Mouse (Mus musculus) urinary bladder, postnatal 14 days (tissue): ENCODE results near the gene Bst1.

Experiments
- DNase-seq: peaks from one replicate; pipeline ENCODE4 v3.0.0; 2021; ENCODE audit warnings: low spot score

Gene Bst1

DNA sequence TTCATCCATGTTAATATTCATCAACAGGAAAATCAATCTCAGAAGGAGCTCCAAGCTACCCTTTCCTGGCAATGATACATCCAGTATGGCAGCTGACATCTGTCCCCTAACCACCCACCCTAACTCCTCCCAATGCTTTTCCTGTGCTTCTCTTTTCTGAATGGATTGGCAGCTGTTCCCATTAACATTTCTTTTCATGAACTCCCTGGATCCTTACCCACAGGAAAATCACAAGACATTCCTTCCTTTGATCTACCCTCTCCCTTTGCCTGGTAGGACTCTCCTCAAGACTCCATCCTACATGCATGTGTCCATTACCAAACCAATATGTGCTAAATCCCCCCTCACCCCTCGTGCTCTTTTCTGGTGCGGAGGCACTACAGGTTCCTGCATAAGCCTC, 4.1 kb upstream of the Bst1 start:
- DNase-seq = no peak

GRCm38 (mm10) chr5:43815769-43816168, 2.9 kb upstream of the Bst1 start:
- DNase-seq = no peak

- DNase-seq = peak; percentile 10
Measured at GRCm38 (mm10) chr5:43820785-43821184, 2.1 kb downstream of the Bst1 start.

DNA sequence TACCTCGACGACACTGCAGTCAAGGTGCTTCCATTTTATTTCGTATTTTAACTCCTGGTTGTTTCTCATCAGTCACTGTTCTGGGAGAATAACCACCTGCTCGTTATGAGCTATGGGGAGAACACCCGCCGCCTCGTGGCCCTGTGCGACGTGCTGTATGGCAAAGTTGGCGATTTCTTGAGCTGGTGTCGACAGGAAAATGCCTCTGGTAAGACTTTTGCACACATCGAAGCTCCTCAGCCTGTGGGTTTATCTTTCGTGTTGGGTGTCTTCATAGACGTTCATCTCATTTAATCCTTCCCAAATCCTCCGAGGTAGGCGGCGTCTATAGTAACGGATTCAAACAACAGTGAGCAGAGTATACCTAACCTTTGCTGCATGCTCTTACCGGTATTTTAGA, 2.9 kb downstream of the Bst1 start, which contains the start of gene Fbxl5:
Gene Fbxl5, minus strand, starts transcription at position 101 of the 400 bp plus-strand sequence.
- no peak for DNase-seq

- no peak for DNase-seq
Measured at GRCm38 (mm10) chr5:43822199-43822598, 3.5 kb downstream of the Bst1 start.

DNA sequence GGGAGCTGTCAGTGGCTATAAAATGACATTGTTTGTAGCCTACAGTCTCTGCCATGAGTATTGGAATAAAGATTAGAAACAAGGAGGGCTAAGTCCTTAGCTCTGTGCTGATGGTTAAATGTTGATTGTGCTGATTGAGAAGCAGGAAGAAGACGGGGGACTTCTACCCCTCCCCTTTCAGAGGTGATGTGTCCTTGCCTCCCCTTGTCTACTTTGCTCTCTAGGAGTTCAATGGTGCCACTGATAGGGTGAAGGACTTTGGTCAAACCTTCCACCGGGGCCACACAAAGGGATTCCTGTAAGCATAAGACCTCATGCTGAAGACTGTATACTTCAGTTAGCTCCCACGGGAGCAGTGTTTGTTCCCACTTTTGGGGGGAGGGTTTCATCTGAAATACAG, 4.1 kb downstream of the Bst1 start:
- DNase-seq = no peak

GRCm38 (mm10) chr5:43824580-43824979, 5.9 kb downstream of the Bst1 start:
- no peak for DNase-seq

- DNase-seq = no peak
Measured at GRCm38 (mm10) chr5:43826883-43827282, 8.2 kb downstream of the Bst1 start.

DNA sequence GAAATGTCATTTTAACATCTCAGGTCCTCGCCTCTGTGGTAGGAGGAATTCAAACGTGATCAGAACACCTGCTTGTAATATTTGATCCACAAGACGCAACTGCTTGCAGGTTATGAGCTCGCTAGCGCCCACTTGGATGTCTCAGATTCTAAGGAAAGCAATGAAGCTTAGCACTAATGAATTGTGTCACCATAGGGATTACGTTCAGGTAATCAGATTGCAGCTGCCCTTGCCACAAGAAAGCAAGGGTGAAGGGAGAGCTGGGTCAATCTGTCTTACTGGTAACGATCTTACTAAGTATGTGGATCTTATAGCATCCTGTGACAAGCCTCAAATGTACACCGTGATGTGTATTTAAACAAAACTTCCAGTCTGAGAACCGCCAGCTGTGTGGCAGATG, 8.7 kb downstream of the Bst1 start:
- no peak for DNase-seq

- no peak for DNase-seq
Measured at GRCm38 (mm10) chr5:43836590-43836989, 17.9 kb downstream of the Bst1 start.

GRCm38 (mm10) chr5:43837372-43837771, 18.7 kb downstream of the Bst1 start:
- DNase-seq = peak; percentile 41

- DNase-seq = peak; percentile 31
Measured at GRCm38 (mm10) chr5:43841144-43842010, 22.7 kb downstream of the Bst1 start.

GRCm38 (mm10) chr5:43842011-43842285, 23.3 kb downstream of the Bst1 start:
- DNase-seq = no peak

- DNase-seq = no peak
Measured at GRCm38 (mm10) chr5:43842576-43843155, 24.0 kb downstream of the Bst1 start.

GRCm38 (mm10) chr5:43845083-43845482, 26.4 kb downstream of the Bst1 start:
- no peak for DNase-seq

- DNase-seq = no peak
Measured at GRCm38 (mm10) chr5:43845646-43846045, 27.0 kb downstream of the Bst1 start.

GRCm38 (mm10) chr5:43846227-43846626, 27.5 kb downstream of the Bst1 start:
- no peak for DNase-seq

- no peak for DNase-seq
Measured at GRCm38 (mm10) chr5:43847555-43847954, 28.9 kb downstream of the Bst1 start.

DNA sequence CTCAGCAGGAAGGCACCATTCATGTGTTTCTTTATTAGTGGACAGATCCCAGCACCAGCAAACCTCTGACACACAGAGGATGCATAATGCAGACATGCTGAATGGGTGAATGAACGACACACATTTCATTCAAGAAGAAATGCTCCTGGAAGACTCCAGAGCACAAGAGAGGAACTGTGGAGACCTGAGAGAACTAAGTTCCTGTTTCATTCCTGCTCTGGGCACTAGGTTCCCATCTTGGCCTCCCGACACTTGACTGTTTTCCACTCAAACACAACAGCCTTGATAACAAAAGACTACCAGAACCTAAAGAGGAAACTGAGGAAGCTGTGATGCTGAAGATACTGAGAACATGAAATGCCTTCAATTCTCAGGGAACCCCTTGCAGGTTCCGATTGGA, 29.6 kb downstream of the Bst1 start:
- DNase-seq = no peak

- DNase-seq = no peak
Measured at GRCm38 (mm10) chr5:43853096-43853867, 34.6 kb downstream of the Bst1 start.

- no peak for DNase-seq
Measured at GRCm38 (mm10) chr5:43853868-43854488, 35.3 kb downstream of the Bst1 start.

DNA sequence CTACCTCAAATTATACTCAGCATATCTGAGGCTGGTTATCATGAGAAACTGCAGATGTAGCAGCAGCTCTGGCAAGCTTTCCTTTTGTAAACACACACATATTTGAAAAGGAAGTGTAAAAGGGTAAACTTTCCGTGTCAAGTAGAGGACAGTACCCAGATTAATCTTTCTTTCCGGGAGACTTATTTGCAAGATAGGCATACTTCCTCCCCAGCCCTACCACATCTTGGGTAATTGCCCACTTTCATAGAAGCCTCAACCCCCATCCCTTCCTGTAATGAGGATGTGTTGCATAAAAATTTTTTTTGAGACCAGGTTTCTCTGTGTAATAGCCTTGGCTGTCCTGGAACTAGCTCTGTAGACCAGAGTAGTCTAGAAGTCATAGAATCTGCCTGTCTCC, 37.1 kb downstream of the Bst1 start:
- no peak for DNase-seq

GRCm38 (mm10) chr5:43859663-43860062, 41.0 kb downstream of the Bst1 start:
- DNase-seq = no peak
